Mouse (Mus musculus) thymus, adult 2 months (tissue): Measurements from ENCODE around the gene Usf1.

ENCODE experiments used
- CTCF ChIP-seq: fragments of 200-500 bp; IDR thresholded peaks from 2 replicates; pipeline ENCODE4 v1.5.1; 2012; ENCODE audit warnings: mild to moderate bottlenecking, control low read depth, low read length, moderate library complexity, borderline replicate concordance; ENCODE audit not compliant: control insufficient read depth, poor library complexity, insufficient read depth; ENCODE audit errors: extremely low read depth
- POLR2A ChIP-seq: fragments of 200-500 bp; IDR thresholded peaks from 2 replicates; pipeline ENCODE4 v1.6.1; 2012; ENCODE audit warnings: mild to moderate bottlenecking, low read length, control low read depth, moderate library complexity; ENCODE audit not compliant: control insufficient read depth, poor library complexity, insufficient read depth; ENCODE audit errors: extremely low read depth

DNA sequence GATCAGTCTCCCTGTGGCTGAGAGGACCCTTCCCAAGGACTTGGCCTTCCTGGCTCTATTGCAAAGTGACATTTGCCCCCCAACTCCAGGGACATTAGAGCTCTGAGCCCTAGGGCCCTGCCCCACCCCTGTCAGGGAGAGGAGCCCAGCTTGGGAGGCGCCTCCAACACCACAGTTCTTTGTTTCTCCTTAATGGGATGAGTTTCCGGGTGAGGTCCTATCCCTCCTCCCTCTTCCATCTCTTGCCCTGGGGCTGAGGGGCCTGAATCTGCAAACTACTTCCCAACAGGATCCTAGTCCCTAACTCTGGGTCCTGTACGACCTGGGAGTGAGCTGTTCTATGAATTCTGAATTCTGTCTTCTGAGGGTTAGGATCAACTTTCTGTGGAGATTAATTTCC, 38.2 kb upstream of the Usf1 start:
- TF ChIP-seq POLR2A (no peak), CTCF (no peak)
